Mouse (Mus musculus) lung, postnatal 4 days (tissue): ENCODE measurements around the gene Krba1.

Experiments
- DNase-seq, 2 experiments: peaks; one replicate each; pipeline ENCODE4 v3.0.0; 2021

Krba1 gene

GRCm38 (mm10) chr6:48452151-48452550 is 56.8 kb downstream of the Krba1 start:
- no peak for DNase-seq

GRCm38 (mm10) chr6:48452771-48453170 is 57.4 kb downstream of the Krba1 start:
- no peak for DNase-seq

- DNase-seq, result no peak
Measured at GRCm38 (mm10) chr6:48464966-48465679, 69.7 kb downstream of the Krba1 start.

DNA sequence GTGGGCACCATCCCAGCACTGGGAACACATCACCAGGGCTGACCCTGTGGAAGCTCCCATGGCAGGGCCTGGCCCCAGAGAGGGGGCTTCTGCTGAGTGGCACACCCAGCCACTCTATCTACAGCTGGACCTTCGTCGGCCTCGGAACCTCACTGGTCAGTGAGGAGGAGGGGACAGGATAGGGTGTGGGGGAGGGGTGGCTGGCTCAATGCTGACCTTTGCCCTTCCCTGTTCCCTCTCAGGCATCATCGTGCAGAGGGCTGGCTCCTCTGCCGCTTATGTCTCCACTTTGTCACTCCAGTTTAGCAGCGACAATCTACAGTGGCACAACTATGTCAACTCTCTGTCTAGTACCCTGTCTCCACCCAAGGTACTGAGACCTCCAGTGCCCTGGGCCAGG is 71.3 kb downstream of the Krba1 start:
- no peak for DNase-seq

DNA sequence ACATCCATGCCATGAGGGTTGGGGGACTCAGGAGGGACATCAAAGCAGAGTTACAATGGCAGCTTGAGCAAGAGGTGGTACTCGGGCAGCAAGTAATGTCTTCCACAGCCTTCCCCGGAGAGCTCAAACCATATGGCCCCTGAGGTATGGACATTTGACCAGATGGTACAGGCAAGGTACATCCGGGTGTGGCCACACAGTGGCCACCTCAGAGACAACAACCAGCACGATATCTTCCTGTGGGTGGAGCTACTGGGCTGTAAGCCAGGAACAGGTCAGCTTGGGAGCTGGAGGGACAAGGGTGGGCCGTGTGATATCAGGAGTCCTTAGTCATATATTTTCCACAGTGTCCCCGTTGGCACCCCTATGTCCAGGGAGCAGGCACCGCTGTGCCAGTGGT is 72.1 kb downstream of the Krba1 start:
- DNase-seq, result no peak
